Mouse (Mus musculus): Measurements from ENCODE around the gene Hipk1. TPM values are rescaled to one million over a fixed set of nuclear protein-coding genes. Genes with fewer than 3 reads are reported as not detected.
A peak's percentile ranks its signal among the peaks of the same experiment; 100 is the strongest.

Gene Hipk1
- polyA plus RNA-seq, 1 experiment from 2014 or later = 13.8 TPM

GRCm38 (mm10) chr3:103789891-103790345 is 1.4 kb downstream of the Hipk1 start:
- Histone ChIP-seq H3K4me1 (ENCODE audit: insufficient read depth, low read depth, low read length) (peaks cover 7% of the 10 kb centered on the region), H3K9me3 (ENCODE audit: low read length) (no peaks in the 10 kb centered on the region), H3K27me3 (replicated peaks; ENCODE audit: insufficient read depth, low read length) (no peaks in the 10 kb centered on the region), H3K4me3 (ENCODE audit: low read depth, low read length) (peak overlapping the region; percentile 96), H3K4me2 (replicated peaks; ENCODE audit: low read depth, low read length) (peak overlapping the region; percentile 75), H3K9ac (replicated peaks; ENCODE audit: low read depth) (peak overlapping the region; percentile 93), H3K27ac (ENCODE audit: low read length) (peak overlapping the region; percentile 93), H3K36me3 (ENCODE audit: insufficient read depth, low read length) (no peaks in the 10 kb centered on the region)
- peak; percentile 86 for DNase-seq (ENCODE audit: low spot score)
- 1% methylated on average over 14 of the region's 14 CpGs for WGBS
- ATAC-seq = peak; percentile 50
- TF ChIP-seq CTCF (IDR thresholded peaks at IDR 0.05) (no peak), EP300 (IDR thresholded peaks at IDR 0.05) (peak; percentile 78)

GRCm38 (mm10) chr3:103789096-103789495 is 2.3 kb downstream of the Hipk1 start:
- Histone ChIP-seq H3K9ac (replicated peaks; ENCODE audit: low read depth) (0 out of 2 replicates have a peak overlapping the region, but pooled peaks have one; percentile 93), H3K4me2 (replicated peaks; ENCODE audit: low read depth, low read length) (peak overlapping the region; percentile 75), H3K9me3 (ENCODE audit: low read length) (no peaks in the 10 kb centered on the region), H3K4me1 (ENCODE audit: insufficient read depth, low read depth, low read length) (peaks cover 7% of the 10 kb centered on the region), H3K27ac (ENCODE audit: low read length) (no peak overlapping the region), H3K36me3 (ENCODE audit: insufficient read depth, low read length) (no peaks in the 10 kb centered on the region), H3K27me3 (replicated peaks; ENCODE audit: insufficient read depth, low read length) (no peaks in the 10 kb centered on the region), H3K4me3 (ENCODE audit: low read depth, low read length) (peak overlapping the region; percentile 96)
- TF ChIP-seq EP300 (IDR thresholded peaks at IDR 0.05) (no peak), CTCF (IDR thresholded peaks at IDR 0.05) (no peak)
- DNase-seq (ENCODE audit: low spot score) (no peak), ATAC-seq (no peak)
- 58% methylated on average over 7 of the region's 7 CpGs for WGBS

GRCm38 (mm10) chr3:103787225-103787624 is 4.1 kb downstream of the Hipk1 start:
- Histone ChIP-seq H3K4me1 (ENCODE audit: insufficient read depth, low read depth, low read length) (peaks cover 10% of the 10 kb centered on the region), H3K4me2 (replicated peaks; ENCODE audit: low read depth, low read length) (0 out of 2 replicates have a peak overlapping the region, but pooled peaks have one; percentile 22), H3K27ac (ENCODE audit: low read length) (peak overlapping the region; percentile 66), H3K9ac (replicated peaks; ENCODE audit: low read depth) (no peak overlapping the region), H3K36me3 (ENCODE audit: insufficient read depth, low read length) (no peaks in the 10 kb centered on the region), H3K4me3 (ENCODE audit: low read depth, low read length) (no peak overlapping the region), H3K9me3 (ENCODE audit: low read length) (no peaks in the 10 kb centered on the region), H3K27me3 (replicated peaks; ENCODE audit: insufficient read depth, low read length) (no peaks in the 10 kb centered on the region)
- WGBS = 43% methylated on average over 7 of the region's 7 CpGs
- peak; percentile 89 for DNase-seq (ENCODE audit: low spot score)
- ATAC-seq = no peak
- TF ChIP-seq EP300 (IDR thresholded peaks at IDR 0.05) = peak; percentile 72
- TF ChIP-seq CTCF (IDR thresholded peaks at IDR 0.05) = no peak

- H3K27me3 ChIP-seq (replicated peaks; ENCODE audit: insufficient read depth, low read length) = no peaks in the 10 kb centered on the region
- TF ChIP-seq CTCF (IDR thresholded peaks at IDR 0.05) = no peak
- TF ChIP-seq EP300 (IDR thresholded peaks at IDR 0.05) = no peak
- DNase-seq (ENCODE audit: low spot score) = no peak
Observed at GRCm38 (mm10) chr3:103782844-103783609, 8.3 kb downstream of the Hipk1 start.

GRCm38 (mm10) chr3:103780777-103781176 is 10.6 kb downstream of the Hipk1 start:
- no peak for ATAC-seq
- Histone ChIP-seq H3K27ac (ENCODE audit: low read length) (no peak overlapping the region), H3K27me3 (replicated peaks; ENCODE audit: insufficient read depth, low read length) (no peaks in the 10 kb centered on the region), H3K9me3 (ENCODE audit: low read length) (no peaks in the 10 kb centered on the region), H3K36me3 (ENCODE audit: insufficient read depth, low read length) (peaks cover 13% of the 10 kb centered on the region), H3K4me3 (ENCODE audit: low read depth, low read length) (no peak overlapping the region), H3K9ac (replicated peaks; ENCODE audit: low read depth) (no peak overlapping the region), H3K4me2 (replicated peaks; ENCODE audit: low read depth, low read length) (no peak overlapping the region), H3K4me1 (ENCODE audit: insufficient read depth, low read depth, low read length) (0 out of 2 replicates have a peak, but pooled peaks cover 3% of the 10 kb centered on the region)
- DNase-seq (ENCODE audit: low spot score) = no peak
- TF ChIP-seq CTCF (IDR thresholded peaks at IDR 0.05) (no peak), EP300 (IDR thresholded peaks at IDR 0.05) (0 out of 2 replicates have a peak, but pooled peaks have one; percentile 37)
- WGBS = 62% methylated on average over 5 of the region's 5 CpGs

More at GRCm38 (mm10) chr3:103782844-103783609, 8.3 kb downstream of the Hipk1 start:
- no peak for ATAC-seq
- Histone ChIP-seq H3K9ac (replicated peaks; ENCODE audit: low read depth) (no peak overlapping the region), H3K27ac (ENCODE audit: low read length) (no peak overlapping the region), H3K4me2 (replicated peaks; ENCODE audit: low read depth, low read length) (no peak overlapping the region), H3K9me3 (ENCODE audit: low read length) (no peaks in the 10 kb centered on the region), H3K4me3 (ENCODE audit: low read depth, low read length) (no peak overlapping the region), H3K4me1 (ENCODE audit: insufficient read depth, low read depth, low read length) (peaks cover 3% of the 10 kb centered on the region; the same call in 1 of the 2 replicates), H3K36me3 (ENCODE audit: insufficient read depth, low read length) (peaks cover 2% of the 10 kb centered on the region; the same call in 1 of the 2 replicates)
- 69% methylated on average over 4 of the region's 4 CpGs for WGBS

- no peak for TF ChIP-seq CTCF (IDR thresholded peaks at IDR 0.05)
- TF ChIP-seq EP300 (IDR thresholded peaks at IDR 0.05) = no peak
Observed at GRCm38 (mm10) chr3:103780271-103780670, 11.1 kb downstream of the Hipk1 start.

More at GRCm38 (mm10) chr3:103780271-103780670, 11.1 kb downstream of the Hipk1 start:
- 81% methylated on average over 3 of the region's 3 CpGs for WGBS
- Histone ChIP-seq H3K4me1 (ENCODE audit: insufficient read depth, low read depth, low read length) (0 out of 2 replicates have a peak, but pooled peaks cover 3% of the 10 kb centered on the region), H3K4me3 (ENCODE audit: low read depth, low read length) (no peak overlapping the region), H3K4me2 (replicated peaks; ENCODE audit: low read depth, low read length) (no peak overlapping the region), H3K9ac (replicated peaks; ENCODE audit: low read depth) (no peak overlapping the region), H3K36me3 (ENCODE audit: insufficient read depth, low read length) (peaks cover 13% of the 10 kb centered on the region), H3K27me3 (replicated peaks; ENCODE audit: insufficient read depth, low read length) (no peaks in the 10 kb centered on the region), H3K9me3 (ENCODE audit: low read length) (no peaks in the 10 kb centered on the region), H3K27ac (ENCODE audit: low read length) (no peak overlapping the region)
- DNase-seq (ENCODE audit: low spot score) (no peak), ATAC-seq (no peak)
